Mouse (Mus musculus) cortical plate, adult 2 months (tissue): ENCODE measurements at regions not wholly inside any gene's neighbourhood (a gene's known extent, or its start where the extent isn't known, plus 50 kb on each side); places are given as distances from the start of the nearest gene placed in this dataset.

Experiments used
- CTCF ChIP-seq: fragments of 200-500 bp; IDR thresholded peaks from 2 replicates; pipeline ENCODE4 v1.5.1; 2011; ENCODE audit warnings: mild to moderate bottlenecking, control low read depth, low read length; ENCODE audit not compliant: insufficient read depth; ENCODE audit errors: extremely low read depth
- POLR2A ChIP-seq: fragments of 200-500 bp; IDR thresholded peaks from 2 replicates; pipeline ENCODE4 v1.6.1; 2011; ENCODE audit warnings: mild to moderate bottlenecking, low read length, control low read depth; ENCODE audit not compliant: insufficient read depth; ENCODE audit errors: extremely low read depth

DNA sequence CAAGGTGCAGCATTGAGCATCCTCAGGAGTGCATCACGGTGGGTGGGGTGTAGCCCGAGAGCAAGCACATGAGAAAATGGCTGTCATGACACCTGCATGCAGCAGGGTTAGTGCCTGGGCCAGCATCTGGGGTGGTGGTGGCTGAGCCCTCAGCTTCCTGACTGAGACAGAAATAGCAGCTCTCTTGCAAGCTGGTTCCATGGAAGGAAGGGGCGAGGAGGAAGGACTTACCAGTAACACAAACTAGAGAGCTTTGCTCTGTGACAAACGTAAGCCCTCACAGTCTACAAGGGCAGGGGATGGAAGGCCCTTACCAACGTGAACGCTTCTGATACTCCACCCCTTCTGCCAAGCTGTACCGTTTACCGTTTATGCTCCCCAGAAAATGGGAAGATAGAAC lies 127.0 kb upstream of the Slc22a12 start:
- no peak for TF ChIP-seq CTCF
- TF ChIP-seq POLR2A, result no peak
